Mouse (Mus musculus) ovary, postnatal 10 days (tissue): ENCODE measurements around the gene Fzd7.
"Not testable (repeated sequence)": the region's sequence is repeated elsewhere in the genome, so short reads cannot be mapped to it uniquely, and the experiment has no call there.

Experiments
- DNase-seq: peaks from one replicate; pipeline ENCODE4 v3.0.0; 2022; ENCODE audit warnings: low spot score

Gene Fzd7

GRCm38 (mm10) chr1:59482331-59482695 lies at the start of gene Fzd7:
TSS of gene Fzd7 (plus strand) at chr1:59482424.
- DNase-seq = no peak

- DNase-seq = no peak
Observed at GRCm38 (mm10) chr1:59433296-59433695, 48.9 kb upstream of the Fzd7 start.

- no peak for DNase-seq
Observed at GRCm38 (mm10) chr1:59434071-59434470, 48.2 kb upstream of the Fzd7 start.

DNA sequence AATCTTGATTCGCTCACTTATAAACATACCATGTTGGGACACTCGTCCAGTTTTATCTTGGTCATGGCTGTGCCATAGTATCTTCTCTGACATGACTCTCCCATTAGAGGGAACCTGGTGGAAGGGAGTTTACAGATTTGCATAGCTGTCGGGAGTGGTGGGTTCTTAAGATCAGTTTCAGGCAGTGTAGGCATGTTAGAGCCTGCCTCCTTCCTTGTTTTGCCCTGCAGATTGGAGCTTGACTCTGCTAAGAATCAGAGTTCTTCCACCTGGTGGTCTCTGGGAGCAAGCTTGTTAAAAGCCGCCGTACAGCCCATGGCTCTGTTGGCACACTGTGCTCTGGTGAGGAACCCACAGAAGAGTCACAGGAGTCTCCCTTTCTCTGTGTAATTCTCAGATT lies 47.0 kb upstream of the Fzd7 start:
- DNase-seq = no peak

- no peak for DNase-seq
Observed at GRCm38 (mm10) chr1:59436321-59436720, 45.9 kb upstream of the Fzd7 start.

GRCm38 (mm10) chr1:59437927-59438326 lies 44.3 kb upstream of the Fzd7 start:
- DNase-seq = no peak

GRCm38 (mm10) chr1:59438330-59438729 lies 43.9 kb upstream of the Fzd7 start:
- DNase-seq = no peak

DNA sequence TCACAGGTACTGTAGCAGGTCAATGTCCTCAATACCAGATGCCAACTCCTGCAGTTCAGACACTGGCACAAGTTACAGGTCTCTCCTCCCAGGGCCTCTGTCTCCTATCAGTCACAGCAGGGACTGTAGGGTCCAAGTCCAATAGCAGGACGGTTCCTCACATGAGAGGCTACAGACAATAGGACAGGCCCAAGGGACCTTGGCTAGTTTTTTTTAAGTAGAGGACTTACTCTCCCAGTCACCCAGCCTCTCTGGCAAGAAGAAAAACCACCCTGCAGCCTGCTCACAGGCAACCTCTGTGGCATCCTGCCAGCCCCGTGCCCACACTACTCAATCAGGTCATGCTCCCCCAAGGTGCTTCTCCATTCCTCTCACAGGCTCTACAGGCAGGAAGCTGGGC lies 43.0 kb upstream of the Fzd7 start:
- no peak for DNase-seq

DNA sequence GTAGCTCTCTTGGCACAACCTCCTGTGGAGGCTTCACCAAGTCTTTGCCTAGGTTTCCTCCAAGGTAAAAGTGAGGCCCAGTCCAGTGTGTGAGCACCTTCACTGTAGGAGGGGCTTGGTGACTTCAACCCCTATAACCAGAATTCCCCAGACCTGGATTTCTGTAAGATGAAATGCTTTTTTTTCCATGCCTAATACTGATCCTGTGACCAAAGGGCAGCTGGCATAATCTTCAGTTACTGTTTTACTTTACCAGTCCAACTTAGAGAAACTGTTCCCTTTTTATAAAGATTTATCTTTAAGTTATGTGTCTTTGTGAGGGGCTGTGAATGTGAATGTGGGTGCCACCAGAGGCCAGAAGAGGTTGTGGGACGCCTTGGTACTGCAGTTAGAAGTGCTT lies 42.3 kb upstream of the Fzd7 start:
- no peak for DNase-seq

GRCm38 (mm10) chr1:59442721-59443120 lies 39.5 kb upstream of the Fzd7 start:
- DNase-seq = not testable (repeated sequence)

- DNase-seq = no peak
Observed at GRCm38 (mm10) chr1:59444127-59444660, 38.0 kb upstream of the Fzd7 start.

DNA sequence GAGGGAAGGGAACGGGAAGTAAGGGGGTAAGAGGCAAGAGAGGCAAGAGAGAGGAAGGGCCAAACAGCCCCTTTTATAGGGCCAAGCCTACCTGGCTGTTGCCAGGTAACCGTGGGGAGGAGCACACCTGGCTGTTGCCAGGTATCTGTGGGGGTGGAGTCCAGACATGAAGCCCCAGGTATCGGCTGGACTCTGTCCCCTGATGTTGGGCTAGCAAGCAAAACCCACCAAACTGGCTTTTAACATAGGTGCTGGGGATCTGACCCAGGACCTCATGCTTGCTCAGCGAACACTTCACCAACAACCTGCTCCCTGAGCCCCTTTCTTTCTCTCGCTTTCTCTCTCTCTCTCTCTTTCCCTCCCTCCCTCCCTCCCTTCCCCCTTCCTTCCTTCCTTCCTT lies 37.0 kb upstream of the Fzd7 start:
- no peak for DNase-seq

GRCm38 (mm10) chr1:59448497-59449270 lies 33.5 kb upstream of the Fzd7 start:
- DNase-seq = no peak

DNA sequence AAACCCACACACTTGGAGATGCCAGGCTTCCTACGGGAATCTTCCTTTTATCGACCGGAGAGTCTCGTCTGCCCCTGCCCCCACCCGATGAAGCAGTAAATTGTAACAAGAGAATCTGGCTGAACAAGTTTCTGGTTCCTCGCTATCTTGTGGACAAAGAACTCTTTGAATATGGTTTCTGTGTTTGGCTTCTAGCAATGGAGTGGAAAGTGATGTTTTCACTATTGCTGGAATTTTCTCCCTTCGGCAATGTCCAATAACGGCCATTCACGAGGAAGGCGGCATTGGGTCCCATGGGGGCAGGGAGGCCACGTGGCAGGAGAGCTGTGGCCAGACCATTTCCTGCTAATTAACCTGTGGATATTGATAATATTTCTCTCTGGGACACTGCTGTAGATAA lies 32.8 kb upstream of the Fzd7 start:
- no peak for DNase-seq

- DNase-seq = no peak
Observed at GRCm38 (mm10) chr1:59450896-59451295, 31.3 kb upstream of the Fzd7 start.

DNA sequence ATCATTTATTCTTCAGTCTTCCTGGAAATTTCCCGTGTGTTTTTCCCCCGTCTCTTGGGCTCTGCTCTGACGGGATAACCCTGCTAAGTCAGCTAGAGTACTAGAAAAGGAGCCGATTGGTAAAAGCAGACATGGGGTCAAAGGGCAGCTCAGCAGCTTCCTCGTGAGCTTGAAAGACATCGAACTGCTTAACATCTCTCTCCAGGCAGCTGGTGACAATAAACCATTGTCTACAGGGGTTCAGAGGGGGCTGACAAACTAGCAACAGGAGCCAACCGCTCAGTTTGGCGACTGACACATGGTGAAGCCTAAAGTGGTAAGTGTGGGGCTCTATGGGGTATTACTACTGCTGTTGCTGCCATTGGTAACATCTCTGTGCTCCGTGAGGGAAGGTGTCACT lies 30.6 kb upstream of the Fzd7 start:
- DNase-seq = no peak

- DNase-seq = no peak
Observed at GRCm38 (mm10) chr1:59456825-59457224, 25.4 kb upstream of the Fzd7 start.

DNA sequence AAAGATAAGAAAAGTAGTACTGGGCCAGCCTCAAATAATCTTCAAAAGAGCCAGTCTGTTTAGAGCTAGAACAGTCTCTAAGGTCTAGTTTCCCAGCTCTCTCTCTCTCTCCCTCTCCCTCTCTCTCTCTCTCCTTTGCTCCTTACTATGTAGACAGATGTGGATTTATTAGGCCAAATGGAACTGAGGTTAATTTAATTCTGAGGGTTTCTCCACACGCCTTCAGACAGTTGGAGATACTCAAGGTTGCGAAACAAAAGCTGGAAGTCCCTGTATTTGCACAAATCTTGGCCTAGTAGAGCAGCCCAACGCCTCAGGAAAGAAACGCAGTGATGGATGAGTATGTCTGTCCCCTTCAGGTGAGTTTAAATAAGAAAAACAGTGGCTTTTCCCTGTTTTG lies 24.4 kb upstream of the Fzd7 start:
- no peak for DNase-seq

- DNase-seq = no peak
Observed at GRCm38 (mm10) chr1:59458886-59459285, 23.3 kb upstream of the Fzd7 start.

GRCm38 (mm10) chr1:59464696-59465639 lies 17.3 kb upstream of the Fzd7 start:
- DNase-seq = no peak

GRCm38 (mm10) chr1:59465640-59466008 lies 16.6 kb upstream of the Fzd7 start:
- no peak for DNase-seq

DNA sequence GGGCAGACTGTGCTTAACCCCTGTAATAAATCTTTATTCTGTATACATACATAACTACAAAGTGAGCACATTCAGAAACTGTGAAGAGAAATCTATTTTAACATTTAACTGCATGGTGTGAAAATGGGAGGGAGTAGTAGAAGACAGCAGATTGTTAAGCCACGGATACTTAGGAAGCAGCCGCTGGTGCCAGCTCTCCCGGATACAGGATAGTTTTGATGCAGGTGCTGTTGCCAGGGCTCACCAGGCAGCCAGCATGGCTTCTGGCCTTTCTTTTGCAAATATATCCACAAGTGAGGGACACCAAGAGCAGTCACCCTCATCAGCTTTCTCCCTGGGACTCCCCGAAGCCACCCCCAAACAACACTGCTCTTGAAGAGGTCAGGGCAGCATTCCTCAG lies 13.1 kb upstream of the Fzd7 start:
- no peak for DNase-seq

GRCm38 (mm10) chr1:59470766-59471165 lies 11.5 kb upstream of the Fzd7 start:
- DNase-seq = no peak
